Comparison of ENCODE assay signal across 8 mouse cellular contexts in the genomic region with DNA sequence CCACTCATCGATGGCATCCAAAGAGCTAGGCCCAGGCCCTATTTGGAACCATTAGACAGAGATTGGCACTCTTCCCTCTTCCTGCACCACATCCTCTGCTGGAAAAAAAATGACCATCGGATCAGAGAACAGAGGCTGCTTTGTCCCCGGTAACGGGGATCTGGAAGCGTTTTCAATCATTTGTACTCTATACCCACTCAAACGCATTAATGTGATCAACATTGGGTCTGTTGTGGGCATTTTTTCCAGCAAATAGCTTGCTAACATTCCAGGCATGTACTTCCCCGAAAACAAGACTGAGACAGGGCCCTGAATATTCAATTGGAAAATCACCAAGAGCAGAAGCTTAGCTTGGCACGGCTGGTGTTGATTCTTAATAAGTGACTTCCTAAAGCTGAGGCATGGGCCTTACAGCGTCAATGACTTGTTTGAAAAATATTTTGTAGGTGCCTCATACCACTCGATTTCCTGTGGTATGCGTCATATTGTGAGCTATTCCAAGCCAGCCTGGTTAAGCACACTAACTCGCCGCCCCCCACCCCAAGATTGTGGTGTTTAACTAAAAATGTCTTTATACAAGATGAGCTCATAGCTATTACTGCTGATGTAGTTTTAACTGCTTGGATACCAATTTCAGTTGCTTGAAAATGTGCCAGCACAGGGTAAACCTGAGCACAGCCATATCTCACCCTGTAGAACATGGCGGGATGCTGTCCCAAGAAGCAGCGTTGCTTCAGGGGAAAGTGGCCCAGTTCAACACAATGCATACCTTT.
DNase-seq lines count a peak whose midpoint lies in the region; ATAC-seq and TF ChIP-seq lines count a peak whose summit lies in the region.

No protein-coding gene starts in this region.

- no peak overlapping the region for H3K4me2 ChIP-seq in heart, embryonic 11.5 days
- no peak overlapping the region for H3K4me2 ChIP-seq in midbrain, embryonic 15.5 days

- no peak for TF ChIP-seq CTCF in gastrocnemius, adult 2 months (IDR thresholded peaks at IDR 0.05)

- ATAC-seq in heart, embryonic 11.5 days (replicated peaks; ENCODE audit: insufficient number of reproducible peaks, low FRiP score, low TSS enrichment), result no peak
- ATAC-seq in midbrain, embryonic 15.5 days (replicated peaks), result peak; percentile 91
- ATAC-seq in monocyte, adult 5-6 weeks (replicated peaks; ENCODE audit: insufficient number of reproducible peaks, low FRiP score, low TSS enrichment, poor library complexity, severe bottlenecking), result no peak

- H3K4me1 ChIP-seq in heart, embryonic 11.5 days (ENCODE audit: control insufficient read depth, insufficient read depth, low read length), result peaks cover 10% of the 10 kb centered on the region
- peaks cover 8% of the 10 kb centered on the region; the same call in 1 of the 2 replicates for H3K4me1 ChIP-seq in midbrain, embryonic 15.5 days

- no peak for DNase-seq in gastrocnemius, adult 2 months
- no peak for DNase-seq in gastrocnemius, postnatal 10 days
- peak; percentile 76 to 85 for DNase-seq in cerebellum, postnatal 10 days
- DNase-seq in layer of hippocampus, postnatal 10 days (ENCODE audit: low spot score in 2 of 2), result peak; percentile 57 to 69
- no peak for DNase-seq in gastrocnemius, postnatal 14 days

- no peaks in the 10 kb centered on the region for H3K27me3 ChIP-seq in heart, embryonic 11.5 days (ENCODE audit: control insufficient read depth, insufficient read depth, low read length)
- H3K27me3 ChIP-seq in midbrain, embryonic 15.5 days (replicated peaks), result no peaks in the 10 kb centered on the region

- H3K9me3 ChIP-seq in heart, embryonic 11.5 days (replicated peaks; ENCODE audit: control insufficient read depth, low read length), result no peaks in the 10 kb centered on the region
- no peaks in the 10 kb centered on the region for H3K9me3 ChIP-seq in midbrain, embryonic 15.5 days

- peak overlapping the region; percentile 48 for H3K27ac ChIP-seq in gastrocnemius, adult 2 months
- H3K27ac ChIP-seq in heart, embryonic 11.5 days (ENCODE audit: low read depth, low read length), result peak overlapping the region; percentile 35
- peak overlapping the region; percentile 64 for H3K27ac ChIP-seq in midbrain, embryonic 15.5 days

- H3K4me3 ChIP-seq in gastrocnemius, adult 2 months, result no peak overlapping the region
- no peak overlapping the region for H3K4me3 ChIP-seq in heart, embryonic 11.5 days (ENCODE audit: low read depth, low read length)
- no peak overlapping the region for H3K4me3 ChIP-seq in midbrain, embryonic 15.5 days

- no peak overlapping the region for H3K9ac ChIP-seq in heart, embryonic 11.5 days (ENCODE audit: low read depth, low read length)
- no peak overlapping the region for H3K9ac ChIP-seq in midbrain, embryonic 15.5 days

- WGBS in heart, embryonic 11.5 days (ENCODE audit: insufficient replicate concordance), result 78% methylated on average over 15 of the region's 15 CpGs
- 49% methylated on average over 15 of the region's 15 CpGs for WGBS in midbrain, embryonic 15.5 days

- intact Hi-C loops in gastrocnemius, adult 2 months (cut with DNase I), result no loop called here
- intact Hi-C loops in gastrocnemius, postnatal 14 days (cut with DNase I; ENCODE audit: low total_unique reads), result no loop called here

- no peaks in the 10 kb centered on the region for H3K36me3 ChIP-seq in heart, embryonic 11.5 days (ENCODE audit: control insufficient read depth, insufficient read depth, low read length)
- no peaks in the 10 kb centered on the region for H3K36me3 ChIP-seq in midbrain, embryonic 15.5 days (replicated peaks)

Comparison
In these comparisons a context has a peak if more than half of its experiments do, and no peak if none do; other contexts are left out.
1. DNase-seq: peak in cerebellum, postnatal 10 days (2 of 2) and layer of hippocampus, postnatal 10 days (2 of 2); none in gastrocnemius, adult 2 months (single experiment), gastrocnemius, postnatal 10 days (single experiment) and gastrocnemius, postnatal 14 days (single experiment).
2. Peak in every context shown above with its lines, with median percentiles within 50 percentile points of each other: H3K27ac ChIP-seq.